In the genomic region with DNA sequence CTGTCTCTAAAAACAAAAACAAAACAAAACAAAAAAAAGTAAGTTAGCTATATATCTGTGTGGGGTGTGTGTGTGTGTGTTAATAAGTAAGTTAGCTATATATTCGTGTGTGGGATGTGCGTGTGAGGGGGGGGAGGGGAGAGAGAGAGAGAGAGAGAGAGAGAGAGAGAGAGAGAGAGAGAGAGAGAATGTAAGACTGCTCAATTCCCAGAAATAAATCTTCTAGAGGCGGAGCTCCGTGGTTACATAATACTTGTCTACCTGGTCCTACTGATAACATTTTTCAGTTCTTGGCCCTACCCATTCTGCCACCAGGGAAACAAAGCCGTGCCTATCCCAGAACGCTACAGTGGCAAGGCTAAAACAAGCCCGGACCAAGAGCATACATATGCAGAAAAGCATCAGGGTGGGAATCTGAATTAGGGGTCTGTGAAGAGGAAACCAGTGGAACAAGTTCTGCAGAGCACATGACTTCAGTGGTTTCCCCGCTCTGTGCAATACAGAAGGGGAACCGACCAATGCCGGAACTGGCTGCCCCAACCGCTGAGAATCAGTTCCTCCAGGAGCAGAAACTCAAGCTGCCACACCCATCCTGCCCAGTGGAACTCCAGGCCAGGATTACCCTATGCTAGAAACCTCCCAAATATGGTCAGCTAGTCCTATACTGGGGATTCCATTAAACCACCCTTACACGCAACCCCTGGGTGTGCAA, we compare ENCODE assay signal across 8 mouse cellular contexts. TPM values are rescaled to one million over a fixed set of nuclear protein-coding genes. Genes with fewer than 3 reads are reported as not detected.
DNase-seq lines count a peak whose midpoint lies in the region; ATAC-seq lines count a peak whose summit lies in the region.

No protein-coding gene starts in this region.

- no peaks in the 10 kb centered on the region for H3K9me3 ChIP-seq in embryonic facial prominence, embryonic 14.5 days (ENCODE audit: control insufficient read depth, low read length)
- no peaks in the 10 kb centered on the region for H3K9me3 ChIP-seq in intestine, embryonic 15.5 days
- no peaks in the 10 kb centered on the region for H3K9me3 ChIP-seq in stomach, embryonic 14.5 days (ENCODE audit: control insufficient read depth, low read depth, low read length)

- H3K4me1 ChIP-seq in embryonic facial prominence, embryonic 14.5 days (ENCODE audit: control insufficient read depth, insufficient read depth, low read length), result peaks cover 12% of the 10 kb centered on the region
- peaks cover 24% of the 10 kb centered on the region; the same call in 1 of the 2 replicates for H3K4me1 ChIP-seq in intestine, embryonic 15.5 days (replicated peaks)
- H3K4me1 ChIP-seq in stomach, embryonic 14.5 days (ENCODE audit: control insufficient read depth, insufficient read depth, low read length), result peaks cover 20% of the 10 kb centered on the region; the same call in 1 of the 2 replicates

- peak overlapping the region; percentile 17; the same call in 1 of the 2 replicates for H3K4me2 ChIP-seq in embryonic facial prominence, embryonic 14.5 days (ENCODE audit: low read depth, low read length)
- H3K4me2 ChIP-seq in intestine, embryonic 15.5 days (replicated peaks), result peak overlapping the region; percentile 40
- peak overlapping the region; percentile 28 for H3K4me2 ChIP-seq in stomach, embryonic 14.5 days (replicated peaks; ENCODE audit: low read depth, low read length)

- H3K36me3 ChIP-seq in embryonic facial prominence, embryonic 14.5 days (ENCODE audit: control insufficient read depth, insufficient read depth, low read length), result no peaks in the 10 kb centered on the region
- H3K36me3 ChIP-seq in intestine, embryonic 15.5 days, result no peaks in the 10 kb centered on the region
- H3K36me3 ChIP-seq in stomach, embryonic 14.5 days (ENCODE audit: control insufficient read depth, insufficient read depth, low read length), result no peaks in the 10 kb centered on the region

- peak; percentile 15 for DNase-seq in embryo, embryonic 11 days
- no peak for DNase-seq in embryo, embryonic 10.5 days (ENCODE audit: low spot score)
- peak; percentile 94 for DNase-seq in embryonic facial prominence, embryonic 14.5 days (ENCODE audit: low spot score)
- DNase-seq in lung, adult 18-20 months, result peak; percentile 88 to 90
- no peak for DNase-seq in left cerebral cortex, adult 18-20 months (ENCODE audit: low spot score in 2 of 2)
- DNase-seq in right cerebral cortex, postnatal 36 days (ENCODE audit: low spot score in 2 of 2), result no peak

- no peak overlapping the region for H3K9ac ChIP-seq in embryonic facial prominence, embryonic 14.5 days (ENCODE audit: low read depth, low read length)
- H3K9ac ChIP-seq in intestine, embryonic 15.5 days, result no peak overlapping the region
- 0 out of 2 replicates have a peak overlapping the region, but pooled peaks have one; percentile 14 for H3K9ac ChIP-seq in stomach, embryonic 14.5 days (replicated peaks; ENCODE audit: low read depth, low read length)

- no peak overlapping the region for H3K4me3 ChIP-seq in embryonic facial prominence, embryonic 14.5 days (ENCODE audit: low read depth, low read length)
- H3K4me3 ChIP-seq in intestine, embryonic 15.5 days (replicated peaks), result no peak overlapping the region
- H3K4me3 ChIP-seq in stomach, embryonic 14.5 days (ENCODE audit: low read depth, low read length), result no peak overlapping the region

- peak; percentile 91 for ATAC-seq in embryonic facial prominence, embryonic 14.5 days (ENCODE audit: low read depth)
- ATAC-seq in intestine, embryonic 15.5 days, result peak; percentile 87
- peak; percentile 91 for ATAC-seq in stomach, embryonic 14.5 days (ENCODE audit: insufficient number of reproducible peaks, insufficient read depth, low FRiP score, low read depth)

- WGBS in embryonic facial prominence, embryonic 14.5 days, result 57% methylated on average over 12 of the region's 12 CpGs
- WGBS in intestine, embryonic 15.5 days, result 46% methylated on average over 12 of the region's 12 CpGs
- WGBS in stomach, embryonic 14.5 days, result 52% methylated on average over 12 of the region's 12 CpGs

- peak overlapping the region; percentile 84 for H3K27ac ChIP-seq in embryonic facial prominence, embryonic 14.5 days (replicated peaks; ENCODE audit: low read depth, low read length)
- peak overlapping the region; percentile 87 for H3K27ac ChIP-seq in intestine, embryonic 15.5 days
- H3K27ac ChIP-seq in stomach, embryonic 14.5 days (ENCODE audit: low read length), result peak overlapping the region; percentile 93

- no peaks in the 10 kb centered on the region for H3K27me3 ChIP-seq in embryonic facial prominence, embryonic 14.5 days (replicated peaks; ENCODE audit: control insufficient read depth, insufficient read depth, low read length)
- H3K27me3 ChIP-seq in intestine, embryonic 15.5 days (replicated peaks), result no peaks in the 10 kb centered on the region
- H3K27me3 ChIP-seq in stomach, embryonic 14.5 days (ENCODE audit: control insufficient read depth, insufficient read depth, low read length), result no peaks in the 10 kb centered on the region

RNA-seq across cellular contexts. Expression of gene Iqgap1, which starts 46.7 kb away (rescaled TPM):
- 68.6 and 73.7 TPM in 2 replicates for polyA plus RNA-seq in embryonic facial prominence, embryonic 14.5 days (2014; fragmentation: Nextera tagmentation; extraction: Ambion mirVana)
- polyA plus RNA-seq in intestine, embryonic 15.5 days (2015; fragmentation: Nextera tagmentation; extraction: Ambion mirVana), result 72.9 and 76.2 TPM in 2 replicates
- 94.3 and 99.9 TPM in 2 replicates for polyA plus RNA-seq in stomach, embryonic 14.5 days (2014; fragmentation: Nextera tagmentation; extraction: Ambion mirVana)
- total RNA-seq in left cerebral cortex, adult 18-20 months (2021), result 10 to 100 TPM; 22.6 to 23.3 TPM

Comparison
In these comparisons a context has a peak if more than half of its experiments do, and no peak if none do; other contexts are left out.
1. DNase-seq: peak in embryo, embryonic 11 days (single experiment), embryonic facial prominence, embryonic 14.5 days (single experiment) and lung, adult 18-20 months (2 of 2); none in embryo, embryonic 10.5 days (single experiment), left cerebral cortex, adult 18-20 months (0 of 2) and right cerebral cortex, postnatal 36 days (0 of 2).
2. Peak in every context shown above with its lines, with median percentiles within 50 percentile points of each other: ATAC-seq, H3K27ac ChIP-seq and H3K4me2 ChIP-seq.